Mouse (Mus musculus) lung, postnatal 0 days (tissue): ENCODE measurements at regions not wholly inside any gene's neighbourhood (a gene's known extent, or its start where the extent isn't known, plus 50 kb on each side); places are given as distances from the start of the nearest gene placed in this dataset.

ENCODE experiments used
- CTCF ChIP-seq: IDR thresholded peaks from 2 replicates; pipeline ENCODE4 v1.5.1; 2016; ENCODE audit warnings: antibody characterized with exemption, mild to moderate bottlenecking
- EP300 ChIP-seq: IDR thresholded peaks from 2 replicates; pipeline ENCODE4 v1.6.1; 2016; ENCODE audit warnings: antibody characterized with exemption, mild to moderate bottlenecking, control low read depth

- TF ChIP-seq CTCF (no peak), EP300 (no peak)
Observed at GRCm38 (mm10) chr17:52349872-52350271, 252.6 kb upstream of the Kcnh8 start.
